Mouse (Mus musculus): ENCODE measurements around the gene Scn10a.

The Scn10a gene

DNA sequence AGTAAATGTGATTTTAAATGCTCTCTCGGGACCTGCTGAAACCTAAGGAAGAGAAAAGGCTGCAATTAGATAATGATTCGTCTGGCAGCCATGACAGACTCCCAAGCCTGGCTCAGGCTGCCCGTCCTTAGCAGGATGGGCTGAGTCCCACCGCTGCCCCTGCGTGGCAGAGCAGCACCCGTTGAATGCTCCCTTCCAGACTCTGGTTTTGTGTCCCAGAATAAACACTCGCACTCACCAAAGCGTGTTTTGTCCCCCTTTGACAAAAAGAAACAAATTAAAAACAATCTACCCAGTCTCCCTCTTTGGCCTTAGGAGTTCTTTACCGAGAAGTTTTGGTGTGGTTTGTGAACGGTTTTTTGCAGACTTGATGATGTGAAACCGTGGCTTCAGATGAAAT, at the start of gene Scn10a:
Gene Scn10a, minus strand, starts transcription at position 101 of the 400 bp plus-strand sequence.
- DNase-seq, result no peak

DNA sequence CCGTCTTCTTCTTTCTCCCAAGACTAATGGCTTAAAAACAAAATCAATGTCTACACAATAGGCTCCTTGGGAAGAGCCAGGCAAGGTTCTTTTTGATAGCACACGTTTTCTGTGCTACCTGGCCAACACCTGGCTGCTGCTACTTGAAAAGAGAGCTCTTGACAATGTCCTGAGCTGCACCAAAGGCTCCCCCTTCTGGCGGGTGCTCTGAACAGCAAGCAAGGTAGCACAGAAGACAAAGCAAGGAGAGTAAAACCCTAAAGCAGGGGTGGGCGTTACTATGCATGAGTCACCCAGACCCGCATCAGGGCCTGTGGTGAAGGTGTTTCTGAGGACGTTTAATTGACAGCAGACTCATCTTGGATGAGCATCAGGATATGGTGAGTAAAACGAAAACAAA, 49.5 kb upstream of the Scn10a start:
- peak; percentile 25 for DNase-seq

DNA sequence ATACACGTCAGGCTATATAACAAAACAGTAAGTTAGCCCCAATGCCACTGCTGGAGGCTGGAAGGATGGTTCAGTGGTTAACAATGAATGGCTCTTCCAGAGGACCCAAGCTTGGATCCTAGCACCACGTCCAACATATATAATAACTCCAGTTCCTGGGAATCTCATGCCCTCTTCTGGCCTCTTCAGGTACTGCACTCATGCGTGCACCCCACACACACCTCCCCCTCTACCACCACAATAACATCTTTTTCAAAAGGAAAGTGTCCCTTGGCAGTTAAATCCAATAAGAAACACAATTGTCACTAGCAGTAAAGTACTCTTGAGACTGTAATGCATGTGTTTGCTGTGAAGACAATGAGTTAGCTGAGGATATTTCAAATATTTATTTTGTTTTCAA, 41.1 kb upstream of the Scn10a start:
- no peak for DNase-seq

DNA sequence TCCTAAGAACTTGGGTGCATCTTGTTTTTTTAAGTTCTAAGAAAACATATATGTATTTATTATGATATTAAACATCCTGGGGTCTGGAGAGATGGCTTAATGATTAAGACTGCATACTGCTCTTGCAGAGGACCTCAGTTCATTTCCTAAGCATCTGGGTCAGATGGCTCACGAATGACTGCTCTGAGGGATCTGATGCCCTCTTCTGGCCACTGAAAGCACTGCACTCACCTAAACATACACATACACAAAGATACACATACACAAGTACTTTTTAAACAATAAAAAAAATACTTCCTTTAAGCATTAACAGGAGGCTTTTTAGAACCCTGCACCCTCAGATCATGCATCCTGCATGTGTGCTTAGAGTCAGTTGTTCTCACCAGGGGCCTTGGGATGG, 40.3 kb upstream of the Scn10a start:
- DNase-seq, result no peak

DNA sequence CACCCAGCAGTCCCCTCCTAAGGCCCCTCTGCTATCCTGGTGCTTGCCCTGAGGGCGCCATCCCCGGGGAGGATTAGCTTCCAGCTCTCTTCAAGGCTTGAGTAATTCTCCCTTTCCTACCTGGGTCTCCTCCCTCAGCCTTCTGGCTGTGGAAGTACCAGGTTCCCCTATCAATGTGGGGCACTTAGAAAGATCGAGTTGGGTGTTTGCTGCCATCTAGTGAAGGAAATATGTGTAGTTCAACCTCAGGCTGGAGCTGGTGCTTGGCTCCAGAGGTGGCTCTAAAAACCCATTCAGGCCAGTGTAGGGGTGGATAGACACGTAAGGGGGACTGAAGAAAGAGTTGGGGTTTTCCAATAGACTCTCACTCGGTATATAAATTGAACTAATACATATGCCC, 32.4 kb upstream of the Scn10a start:
- peak; percentile 21 for DNase-seq

DNA sequence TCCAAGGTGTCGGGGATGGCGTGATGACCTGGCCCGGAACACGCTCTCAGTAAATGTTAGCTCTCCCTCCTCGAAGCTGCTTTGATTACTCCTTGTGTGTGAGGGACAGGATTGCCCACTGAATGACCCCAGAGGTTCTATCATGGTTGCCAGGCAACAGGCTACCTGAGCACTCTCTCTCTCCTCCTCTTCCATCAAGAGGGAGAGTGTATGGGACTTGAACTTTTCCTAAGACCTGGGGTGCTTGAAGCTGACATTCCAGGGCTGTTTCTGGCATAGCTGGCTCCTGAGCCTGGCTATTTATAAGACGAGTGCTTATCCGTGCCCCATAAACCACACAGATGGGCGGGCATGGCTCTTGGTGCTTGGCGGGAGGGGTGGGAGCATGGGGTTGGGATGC, 30.0 kb upstream of the Scn10a start:
- DNase-seq, result no peak

DNA sequence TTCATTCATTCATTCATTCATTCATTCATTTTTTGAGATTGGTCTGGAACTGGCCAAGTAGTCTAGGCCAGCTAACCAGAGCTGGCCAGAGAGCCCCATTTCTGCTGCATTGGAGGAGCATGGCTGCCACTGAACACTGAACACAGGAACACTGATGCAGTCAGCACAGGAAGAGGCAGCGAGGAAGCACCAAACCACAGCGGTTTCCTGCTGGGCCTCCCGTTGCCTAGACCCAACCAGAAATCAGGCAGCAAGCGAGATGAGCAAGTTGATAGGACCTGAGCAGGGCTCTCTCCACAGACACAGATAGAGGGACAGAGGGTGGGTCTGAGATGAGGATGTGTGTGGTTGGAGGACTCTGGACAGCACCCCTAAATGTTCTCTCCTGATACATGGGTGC, 24.8 kb upstream of the Scn10a start:
- no peak for DNase-seq

DNA sequence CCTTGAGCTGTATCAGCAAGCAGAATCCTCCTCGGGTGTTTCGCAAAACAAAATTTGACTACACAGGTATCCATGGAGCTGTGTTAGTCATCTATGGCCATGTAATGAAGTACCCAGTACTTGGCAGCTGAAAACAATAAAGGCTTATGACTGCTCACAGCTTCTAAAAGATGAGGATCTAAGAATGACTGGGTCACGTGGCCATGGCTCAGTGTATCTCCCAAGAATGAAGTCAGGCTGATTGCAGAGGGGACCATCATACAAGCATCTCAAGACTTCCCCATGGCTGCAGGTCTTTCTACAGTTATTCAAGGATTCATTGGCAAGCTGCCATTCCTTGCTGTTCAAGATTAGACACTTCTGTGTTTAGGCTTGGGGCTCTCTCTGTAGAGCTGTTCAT, 24.2 kb upstream of the Scn10a start:
- DNase-seq, result no peak

DNA sequence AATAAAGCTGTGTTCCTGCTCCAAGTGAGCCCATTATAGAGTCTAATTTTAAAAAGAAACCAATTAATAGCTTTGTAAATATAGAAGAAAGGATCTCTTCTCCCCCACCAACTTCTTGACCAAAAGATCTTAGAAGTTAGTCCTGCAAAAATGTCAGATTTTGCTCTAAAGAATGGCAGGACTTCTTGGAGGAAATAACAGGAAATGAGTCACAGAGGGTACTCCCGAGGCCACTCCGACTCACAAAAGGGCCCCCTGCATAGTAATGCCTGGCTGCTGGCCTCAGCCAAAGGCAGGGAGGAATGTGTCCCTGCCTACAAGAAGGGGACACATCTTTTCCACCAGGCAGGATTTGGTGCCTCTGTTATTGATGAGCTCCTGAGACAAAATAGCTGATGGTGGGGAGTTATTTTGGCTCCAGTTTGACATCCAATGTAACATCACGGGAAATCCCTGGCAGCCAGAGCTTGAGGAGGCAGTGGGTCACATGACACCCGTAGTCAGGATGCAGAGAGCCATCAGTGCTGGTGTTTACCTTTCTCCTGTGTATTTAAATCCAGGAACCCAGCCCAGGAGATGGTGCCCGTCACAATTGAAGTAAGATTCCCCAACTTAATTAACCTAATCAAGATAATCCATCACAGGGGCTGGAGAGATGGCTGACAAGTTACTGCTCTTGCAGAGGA, 22.1 kb upstream of the Scn10a start:
- DNase-seq, result no peak

DNA sequence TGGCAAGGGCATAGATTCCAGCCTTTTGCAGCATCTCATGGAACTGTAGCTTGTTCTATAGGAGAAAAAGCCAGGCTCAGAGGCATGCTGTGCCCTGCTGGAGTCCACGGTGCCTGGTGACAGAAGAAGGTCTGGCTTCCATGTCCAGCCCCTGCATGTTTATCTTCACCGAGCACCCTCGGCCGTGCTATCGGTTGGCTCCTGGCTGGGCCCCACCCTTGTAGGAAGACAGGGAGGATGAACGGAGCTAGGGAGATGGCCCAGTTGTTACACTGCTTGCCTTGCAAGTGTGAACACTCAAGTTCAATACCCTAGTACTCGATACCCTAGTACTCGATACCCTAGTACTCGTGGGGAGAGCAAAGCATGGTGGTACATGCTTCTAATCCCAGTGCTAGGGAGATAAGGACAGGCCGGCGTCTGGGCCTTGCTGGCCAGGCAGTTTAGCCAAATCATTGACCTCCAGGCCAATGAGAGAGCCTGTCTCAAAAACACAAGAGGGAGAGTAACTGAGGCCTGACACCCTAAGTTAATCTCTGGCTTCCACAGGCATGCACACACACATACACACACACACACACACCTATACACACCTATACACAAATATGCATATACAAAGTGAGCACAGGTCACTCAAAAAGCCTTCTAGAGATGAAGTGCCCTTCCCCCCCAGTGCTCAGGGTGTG, 9.4 kb upstream of the Scn10a start:
- no peak for DNase-seq

DNA sequence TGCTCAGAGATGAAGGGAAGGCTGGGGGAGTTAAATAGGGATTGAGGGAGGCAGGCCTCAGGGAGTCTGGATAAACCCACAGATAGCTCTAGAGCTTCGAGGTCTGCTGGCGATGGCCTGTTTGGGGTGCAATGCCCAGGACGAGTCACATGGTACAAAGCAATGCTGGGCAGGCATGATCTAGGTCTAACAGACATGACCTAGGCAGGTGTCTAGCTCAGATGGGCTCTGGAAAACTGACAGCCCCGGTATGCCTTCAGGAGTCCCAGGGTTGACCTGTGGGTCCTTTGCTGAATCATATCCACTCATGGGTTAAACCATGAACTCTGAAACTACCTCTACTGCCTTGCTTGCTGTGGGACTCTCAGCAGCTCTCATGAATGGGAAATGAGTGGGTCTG, 7.9 kb upstream of the Scn10a start:
- no peak for DNase-seq

DNA sequence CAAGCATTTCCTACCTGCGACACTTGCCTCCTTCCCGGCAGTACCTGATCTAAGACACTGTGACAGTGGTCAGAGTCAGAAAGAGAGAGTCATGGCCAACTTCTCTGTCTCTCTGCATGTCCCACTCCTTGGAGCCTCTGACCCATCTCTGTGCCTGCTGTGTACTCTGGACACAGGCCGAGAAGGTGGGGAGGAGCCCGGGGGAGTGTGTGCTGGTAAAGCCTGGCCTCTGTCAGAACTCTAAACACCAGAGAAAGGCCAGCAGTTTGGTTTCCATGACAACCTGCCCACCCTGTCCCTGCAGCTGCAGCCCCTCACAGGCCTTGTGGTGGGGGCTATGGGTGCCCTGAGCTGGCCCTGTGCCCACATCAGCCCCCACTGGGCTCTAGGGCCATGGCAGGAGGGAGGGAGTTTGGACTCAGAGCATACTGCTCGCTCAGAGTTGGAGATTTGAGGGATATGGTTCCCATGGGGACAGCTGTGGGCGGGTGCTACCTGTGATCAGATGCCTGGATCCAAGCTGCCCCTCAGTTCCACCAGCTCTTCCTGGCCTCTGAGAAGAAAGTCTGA, 6.3 kb upstream of the Scn10a start:
- no peak for DNase-seq

DNA sequence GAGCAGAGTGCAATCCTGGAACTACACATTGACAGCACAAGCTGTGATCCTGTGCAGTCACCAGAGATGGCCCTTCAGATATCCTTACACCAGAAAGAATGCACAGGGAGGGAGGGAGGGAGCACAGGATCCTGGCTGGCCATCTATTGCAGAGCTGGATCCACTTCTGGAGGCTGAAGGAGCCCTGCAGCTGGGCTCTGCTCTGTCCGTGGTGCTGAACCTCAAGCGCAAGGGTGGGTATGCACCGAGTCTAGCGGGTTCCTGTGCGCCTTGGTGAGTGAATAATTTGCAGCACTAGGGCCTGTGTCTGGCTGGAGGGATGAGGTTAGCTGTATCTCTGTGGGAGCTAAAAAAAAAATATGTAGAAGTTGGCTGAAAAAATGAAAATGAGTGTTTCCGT, 12.4 kb downstream of the Scn10a start:
- peak; percentile 45 for DNase-seq

DNA sequence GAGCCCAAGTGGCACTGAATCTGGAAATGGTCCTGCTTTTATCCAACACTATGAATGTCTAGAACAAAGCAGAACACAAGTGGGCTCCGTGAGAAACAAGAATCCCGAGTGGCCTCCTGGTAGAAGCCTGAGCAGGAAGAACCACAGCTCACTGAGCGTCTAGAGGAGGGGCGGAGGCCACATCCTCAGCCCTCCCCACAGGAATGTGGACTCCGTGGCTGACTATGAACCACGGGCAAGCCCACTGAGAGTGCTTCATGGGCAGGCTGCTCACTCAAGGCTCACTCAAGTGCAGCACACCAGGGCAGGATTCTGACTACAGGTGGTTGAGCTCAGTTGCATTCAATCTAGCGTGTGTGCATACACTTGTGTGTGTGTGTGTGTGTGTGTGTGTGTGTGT, 27.6 kb downstream of the Scn10a start:
- no peak for DNase-seq

DNA sequence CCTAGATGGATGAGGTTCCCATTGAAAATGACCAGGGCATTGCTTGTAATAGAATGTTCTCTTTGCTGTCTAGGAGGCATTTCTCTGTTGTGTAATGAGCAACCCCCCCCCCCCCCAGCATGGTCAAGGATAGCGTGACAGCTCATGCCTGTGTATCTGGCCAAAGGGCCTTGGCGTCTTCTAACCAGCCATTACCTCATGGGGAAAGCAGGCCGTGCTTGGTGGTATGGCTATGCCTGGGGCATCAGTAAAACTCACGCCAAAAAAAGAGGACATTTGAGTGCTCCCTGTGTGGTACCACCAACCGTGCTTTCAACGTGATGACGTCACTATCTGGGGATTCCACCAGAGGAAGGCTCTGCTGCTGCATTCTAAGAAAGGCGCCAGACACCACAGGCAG, 28.1 kb downstream of the Scn10a start:
- no peak for DNase-seq

DNA sequence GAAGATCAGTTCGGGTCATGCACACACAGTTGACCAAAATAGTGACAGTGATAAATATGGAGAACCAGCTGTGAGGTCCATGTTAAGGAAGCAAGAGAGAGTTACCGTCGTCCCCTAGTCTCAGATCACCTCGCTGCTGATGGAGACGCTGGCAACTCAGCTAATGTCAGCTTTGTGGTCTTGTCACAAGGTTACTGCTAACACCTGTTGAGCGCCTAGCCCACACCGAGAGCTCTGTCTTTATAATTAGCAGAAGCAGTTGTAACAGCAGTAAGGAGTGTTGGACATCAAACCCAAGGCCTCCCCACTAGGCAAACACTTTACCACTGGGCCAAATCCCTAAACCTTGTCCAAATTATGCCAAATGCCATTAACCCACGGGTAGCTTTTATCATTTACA, 31.2 kb downstream of the Scn10a start:
- no peak for DNase-seq

DNA sequence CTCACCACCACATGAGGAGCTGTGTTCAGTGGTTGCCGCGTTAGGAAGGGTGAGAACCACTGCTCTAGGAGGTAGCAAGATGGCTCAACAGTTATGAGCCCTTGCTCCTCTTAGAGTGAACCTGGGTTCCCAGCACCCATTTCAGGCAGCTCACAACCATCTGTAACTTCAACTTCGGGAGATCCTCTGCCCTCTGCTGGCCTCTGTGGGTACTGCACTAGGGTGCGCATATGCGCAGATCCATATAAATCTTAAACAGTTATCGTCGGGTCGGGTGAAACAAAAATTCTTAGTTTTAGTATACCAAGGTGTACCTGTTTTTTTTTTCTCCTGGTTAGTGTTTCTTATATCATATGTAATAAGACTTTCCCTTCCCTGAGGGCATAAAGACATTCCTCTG, 32.9 kb downstream of the Scn10a start:
- no peak for DNase-seq

DNA sequence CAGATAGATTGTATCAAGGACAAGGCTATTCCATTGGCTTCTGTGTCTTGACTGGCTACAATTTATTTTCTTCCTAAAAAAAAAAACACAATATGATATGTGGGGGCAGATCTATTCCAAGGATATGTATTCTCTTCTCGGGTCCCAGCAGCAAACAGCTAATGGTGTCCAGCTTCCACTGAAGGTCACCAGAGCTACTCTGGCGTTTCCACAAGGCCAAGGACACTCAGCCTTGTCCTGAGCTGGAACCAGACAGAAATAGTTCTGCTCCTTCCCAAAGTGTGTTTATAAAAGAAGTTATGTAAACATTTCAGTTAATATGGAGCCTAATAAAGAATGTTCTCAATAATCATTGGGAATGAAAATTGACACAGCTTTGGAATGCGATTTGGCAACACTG, 38.2 kb downstream of the Scn10a start:
- no peak for DNase-seq

DNA sequence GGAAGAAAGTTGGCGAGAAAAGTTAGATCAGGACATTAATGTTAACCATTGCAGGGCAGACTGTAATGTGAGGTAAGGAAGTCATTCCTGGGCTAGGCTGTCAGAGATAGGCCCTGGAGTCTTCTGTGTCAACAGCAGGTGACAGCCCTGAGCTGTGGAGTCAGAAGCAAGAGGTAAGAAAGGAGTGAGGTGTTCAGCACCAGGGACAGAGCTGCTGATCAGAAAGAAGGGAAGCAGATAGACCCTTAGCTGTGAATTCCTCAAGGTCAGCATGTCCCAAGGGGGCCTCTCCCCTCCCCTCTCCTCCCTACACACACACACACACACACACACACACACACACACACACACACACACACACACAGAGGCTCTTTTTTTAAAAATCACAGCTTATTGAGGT, 55.0 kb downstream of the Scn10a start:
- DNase-seq, result no peak

DNA sequence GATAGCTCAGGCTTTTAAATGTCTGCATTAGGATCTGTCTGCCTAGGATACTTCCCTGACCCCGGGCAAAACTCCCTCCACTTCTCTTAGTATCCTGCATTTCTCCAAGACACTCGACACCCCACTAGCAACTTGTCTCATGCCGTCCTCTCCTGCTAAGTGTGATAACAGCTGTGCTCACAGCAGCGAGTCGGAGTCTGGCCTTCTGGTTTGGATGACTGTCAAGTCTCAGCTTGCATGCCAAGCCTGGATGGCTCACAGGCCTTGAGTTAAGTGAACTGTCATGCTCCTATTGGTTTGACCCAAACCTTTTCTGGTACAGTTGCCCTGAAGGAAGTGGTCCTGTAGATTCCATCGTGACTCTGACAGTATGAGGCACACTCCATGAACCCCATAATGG, 63.0 kb downstream of the Scn10a start:
- no peak for DNase-seq

DNA sequence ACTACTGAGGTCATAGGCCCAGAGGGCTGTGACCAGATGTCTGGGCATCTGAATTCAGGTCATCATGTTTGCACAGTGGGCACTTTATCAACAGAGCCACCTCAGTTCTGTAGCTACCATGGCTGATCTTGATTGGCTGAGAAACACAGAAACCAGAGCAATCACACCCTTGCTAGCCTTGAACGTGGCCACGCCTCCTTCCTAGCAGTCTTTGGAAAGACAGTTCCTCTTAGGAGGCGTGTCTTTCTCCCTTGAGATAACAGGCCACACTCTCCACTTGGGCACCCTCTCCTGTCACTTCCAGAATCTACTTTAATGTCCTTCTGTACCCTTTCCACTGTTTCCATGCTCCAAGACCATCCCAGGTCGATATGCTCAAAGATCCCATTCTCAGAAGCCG, 65.4 kb downstream of the Scn10a start:
- DNase-seq, result no peak

DNA sequence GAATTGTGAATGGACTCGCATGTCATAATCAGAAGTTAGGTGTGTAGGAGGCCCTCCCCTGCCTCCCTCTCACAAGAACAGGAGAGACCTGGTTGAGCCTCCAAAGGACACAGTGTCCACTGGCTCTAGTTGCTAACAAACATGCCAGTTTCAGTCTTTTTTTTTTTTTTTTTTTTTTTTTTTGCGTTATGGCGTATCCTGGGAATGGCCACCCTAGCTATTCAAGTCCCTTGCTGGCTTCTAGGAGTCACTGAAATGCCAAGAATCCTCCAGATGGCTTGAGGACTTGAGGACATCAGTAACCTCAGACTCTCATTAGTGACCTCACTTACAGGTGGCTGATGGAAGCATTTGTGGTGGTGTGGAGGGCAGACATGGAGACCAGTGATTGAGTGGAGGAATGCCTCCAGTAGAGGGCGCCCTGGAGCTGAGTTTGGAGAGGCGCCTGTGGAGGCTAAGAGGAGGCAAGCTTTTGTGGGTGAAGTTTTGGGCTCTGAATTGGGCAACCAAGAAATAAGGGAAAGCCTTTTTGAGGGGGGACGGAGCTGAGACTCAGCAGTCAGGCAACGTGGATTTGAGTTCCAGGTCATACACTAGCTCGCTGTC, 72.1 kb downstream of the Scn10a start:
- peak; percentile 57 for DNase-seq

DNA sequence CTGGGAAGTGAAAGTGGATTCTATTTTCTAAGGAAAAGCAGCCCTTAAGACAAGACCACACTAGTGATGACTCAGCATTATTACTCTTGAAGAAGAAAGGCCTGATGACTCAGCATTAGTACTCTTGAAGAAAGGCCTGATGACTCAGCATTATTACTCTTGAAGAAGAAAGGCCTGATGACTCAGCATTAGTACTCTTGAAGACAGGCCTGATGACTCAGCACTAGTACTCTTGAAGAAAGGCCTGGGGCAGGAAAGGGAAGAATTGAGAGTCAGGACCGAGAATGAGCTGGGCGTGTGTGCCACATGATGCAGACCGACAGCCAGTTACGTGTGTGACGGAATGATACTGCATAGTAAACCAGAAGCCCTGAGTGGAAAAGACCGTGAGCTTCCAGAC, 77.1 kb downstream of the Scn10a start:
- no peak for DNase-seq

DNA sequence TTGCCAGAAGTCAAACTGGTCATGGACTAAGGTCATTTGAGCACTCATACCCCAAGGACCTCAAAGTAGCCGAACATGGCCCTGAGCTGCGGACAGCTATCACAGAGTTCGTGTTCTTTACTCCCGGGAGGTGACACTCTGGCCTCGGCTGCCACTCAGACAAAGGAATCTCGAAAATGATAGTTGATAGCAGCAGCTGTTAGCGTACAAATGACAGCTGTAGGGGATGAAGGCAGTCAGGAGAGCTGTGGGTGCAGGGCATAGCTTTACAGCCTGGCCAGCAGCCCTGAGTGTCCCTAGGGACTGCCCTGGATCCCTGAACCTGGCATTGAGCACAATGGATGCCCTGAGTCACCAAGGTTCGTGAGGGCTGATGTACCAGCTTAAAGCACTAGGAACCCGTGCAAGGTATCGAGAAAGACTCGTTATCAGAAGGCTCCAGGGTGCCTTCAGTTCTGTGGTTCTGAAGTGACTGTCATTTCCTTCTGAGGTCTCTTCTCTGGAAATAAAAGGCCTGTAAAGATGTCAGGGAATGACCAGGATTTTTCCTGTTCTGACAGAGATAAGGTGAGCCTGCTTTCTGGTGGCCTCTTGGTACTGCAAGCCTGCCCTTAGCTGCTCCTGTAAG, 84.8 kb downstream of the Scn10a start:
- DNase-seq, result no peak
